In the genomic region with DNA sequence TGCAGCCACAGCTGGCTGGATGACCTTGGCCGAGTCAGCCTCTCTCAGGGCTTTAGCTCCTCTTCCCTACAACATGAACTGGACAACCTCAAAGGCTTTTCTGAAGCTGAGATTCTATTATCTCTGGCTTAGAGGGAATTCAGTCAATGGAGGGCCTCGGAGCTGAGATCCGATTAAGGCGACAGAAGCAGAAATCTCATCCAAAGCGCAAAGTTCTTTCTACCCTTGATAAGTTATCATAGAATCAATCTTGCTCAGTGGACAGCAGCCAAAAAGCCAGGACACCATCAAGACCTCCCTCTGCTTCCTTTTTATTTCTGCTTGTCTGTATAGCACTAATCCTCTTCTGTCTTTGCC, we compare ENCODE assay signal across 20 mouse cellular contexts.
A peak's percentile ranks its signal among the peaks of the same experiment; 100 is the strongest.
DNase-seq lines count a peak whose midpoint lies in the region; ATAC-seq lines count a peak whose summit lies in the region.
"Had no signal": no experiment of that assay in that cellular context is flagged by ENCODE, and none has a peak within 500 bp of the region (broad histone marks: within the 10 kb centered on the region; RNA-seq: fewer than 3 reads in every experiment).

No protein-coding gene starts in this region.

- no peaks in the 10 kb centered on the region for H3K9me3 ChIP-seq in forebrain, embryonic 11.5 days (ENCODE audit: control insufficient read depth, low read length)
- H3K9me3 ChIP-seq in forebrain, embryonic 16.5 days (ENCODE audit: control insufficient read depth, low read length): no peaks in the 10 kb centered on the region
- H3K9me3 ChIP-seq in hindbrain, embryonic 12.5 days (replicated peaks): no peaks in the 10 kb centered on the region
- no peaks in the 10 kb centered on the region for H3K9me3 ChIP-seq in midbrain, embryonic 12.5 days
- no peaks in the 10 kb centered on the region for H3K9me3 ChIP-seq in embryonic facial prominence, embryonic 10.5 days
- H3K9me3 ChIP-seq: heart, embryonic 12.5 days; neural tube, embryonic 15.5 days; stomach, embryonic 15.5 days had no signal

- H3K4me3 ChIP-seq in forebrain, embryonic 11.5 days (ENCODE audit: low read depth, low read length): no peak overlapping the region
- no peak overlapping the region for H3K4me3 ChIP-seq in forebrain, embryonic 16.5 days (replicated peaks; ENCODE audit: low read length)
- no peak overlapping the region for H3K4me3 ChIP-seq in hindbrain, embryonic 12.5 days
- no peak overlapping the region for H3K4me3 ChIP-seq in midbrain, embryonic 12.5 days
- no peak overlapping the region for H3K4me3 ChIP-seq in embryonic facial prominence, embryonic 10.5 days
- H3K4me3 ChIP-seq: heart, embryonic 12.5 days; megakaryocyte, embryonic 14.5 days; neural tube, embryonic 15.5 days; stomach, embryonic 15.5 days had no signal

- DNase-seq in forebrain, embryonic 11.5 days (ENCODE audit: low spot score): no peak
- DNase-seq in Muller cell, postnatal 12 days (ENCODE audit: inconsistent ontology term): peak; percentile 31
- DNase-seq in adrenal gland, postnatal 36 days: no peak
- no peak for DNase-seq in embryonic facial prominence, embryonic 10.5 days (ENCODE audit: low spot score)
- DNase-seq: cerebellum, adult 8-10 months; heart, postnatal 14 days; kidney, postnatal 10 days; lung, adult 2 months; thymus, adult 18-20 months; thymus, postnatal 4 days had no signal

- H3K9ac ChIP-seq in forebrain, embryonic 11.5 days (ENCODE audit: low read length): 0 out of 2 replicates have a peak overlapping the region, but pooled peaks have one; percentile 3
- H3K9ac ChIP-seq in forebrain, embryonic 16.5 days (replicated peaks; ENCODE audit: low read depth, low read length): no peak overlapping the region
- H3K9ac ChIP-seq in hindbrain, embryonic 12.5 days: no peak overlapping the region
- H3K9ac ChIP-seq in midbrain, embryonic 12.5 days (replicated peaks): no peak overlapping the region
- H3K9ac ChIP-seq: heart, embryonic 12.5 days; neural tube, embryonic 15.5 days; stomach, embryonic 15.5 days had no signal

- H3K4me2 ChIP-seq in forebrain, embryonic 11.5 days (ENCODE audit: low read depth, low read length, severe bottlenecking): no peak overlapping the region
- no peak overlapping the region for H3K4me2 ChIP-seq in forebrain, embryonic 16.5 days (ENCODE audit: low read length)
- no peak overlapping the region for H3K4me2 ChIP-seq in hindbrain, embryonic 12.5 days (replicated peaks)
- H3K4me2 ChIP-seq in midbrain, embryonic 12.5 days (replicated peaks): peak overlapping the region; percentile 19; the same call in 1 of the 2 replicates
- H3K4me2 ChIP-seq: heart, embryonic 12.5 days; liver, embryonic 11.5 days; neural tube, embryonic 15.5 days; stomach, embryonic 15.5 days had no signal

- ATAC-seq in forebrain, embryonic 11.5 days (replicated peaks; ENCODE audit: low FRiP score): no peak
- ATAC-seq in forebrain, embryonic 16.5 days: no peak
- ATAC-seq in hindbrain, embryonic 12.5 days (ENCODE audit: low FRiP score): no peak
- peak; percentile 40; the same call in 1 of the 2 replicates for ATAC-seq in midbrain, embryonic 12.5 days (ENCODE audit: low FRiP score, low read depth)
- ATAC-seq: inflammation-experienced regulatory T-cells, adult 6 months had no signal

- WGBS in forebrain, embryonic 11.5 days: 9% methylated on average over 5 of the region's 5 CpGs
- WGBS in forebrain, embryonic 16.5 days: 2% methylated on average over 5 of the region's 5 CpGs
- 31% methylated on average over 5 of the region's 5 CpGs for WGBS in hindbrain, embryonic 12.5 days
- WGBS in midbrain, embryonic 12.5 days: 9% methylated on average over 5 of the region's 5 CpGs
- WGBS in embryonic facial prominence, embryonic 10.5 days: 34% methylated on average over 5 of the region's 5 CpGs

- H3K27ac ChIP-seq in forebrain, embryonic 11.5 days (ENCODE audit: low read depth, low read length): peak overlapping the region; percentile 48; the same call in 1 of the 2 replicates
- H3K27ac ChIP-seq in forebrain, embryonic 16.5 days (ENCODE audit: low read length): no peak overlapping the region
- peak overlapping the region; percentile 55 for H3K27ac ChIP-seq in hindbrain, embryonic 12.5 days
- peak overlapping the region; percentile 55 for H3K27ac ChIP-seq in midbrain, embryonic 12.5 days (replicated peaks)
- H3K27ac ChIP-seq in embryonic facial prominence, embryonic 10.5 days (replicated peaks): no peak overlapping the region
- H3K27ac ChIP-seq: neural tube, embryonic 15.5 days; stomach, embryonic 15.5 days had no signal

- H3K36me3 ChIP-seq in forebrain, embryonic 11.5 days (ENCODE audit: control insufficient read depth, insufficient read depth, low read length): no peaks in the 10 kb centered on the region
- H3K36me3 ChIP-seq in forebrain, embryonic 16.5 days (ENCODE audit: control insufficient read depth, insufficient read depth): no peaks in the 10 kb centered on the region
- H3K36me3 ChIP-seq in hindbrain, embryonic 12.5 days: no peaks in the 10 kb centered on the region
- H3K36me3 ChIP-seq in midbrain, embryonic 12.5 days: no peaks in the 10 kb centered on the region
- no peaks in the 10 kb centered on the region for H3K36me3 ChIP-seq in embryonic facial prominence, embryonic 10.5 days (replicated peaks)
- H3K36me3 ChIP-seq: heart, embryonic 12.5 days; neural tube, embryonic 15.5 days; stomach, embryonic 15.5 days had no signal

- H3K4me1 ChIP-seq in forebrain, embryonic 11.5 days (replicated peaks; ENCODE audit: control insufficient read depth, insufficient read depth, low read length): peaks cover 16% of the 10 kb centered on the region
- peaks cover 15% of the 10 kb centered on the region for H3K4me1 ChIP-seq in forebrain, embryonic 16.5 days (replicated peaks; ENCODE audit: control insufficient read depth, insufficient read depth, low read length)
- H3K4me1 ChIP-seq in hindbrain, embryonic 12.5 days: peaks cover 27% of the 10 kb centered on the region
- H3K4me1 ChIP-seq in midbrain, embryonic 12.5 days: peaks cover 38% of the 10 kb centered on the region
- peaks cover 21% of the 10 kb centered on the region for H3K4me1 ChIP-seq in embryonic facial prominence, embryonic 10.5 days
- H3K4me1 ChIP-seq: heart, embryonic 12.5 days; megakaryocyte, embryonic 14.5 days; stomach, embryonic 15.5 days had no signal

- H3K27me3 ChIP-seq in forebrain, embryonic 11.5 days (ENCODE audit: control insufficient read depth, insufficient read depth, low read length): no peaks in the 10 kb centered on the region
- no peaks in the 10 kb centered on the region for H3K27me3 ChIP-seq in forebrain, embryonic 16.5 days (replicated peaks; ENCODE audit: control insufficient read depth, insufficient read depth, low read length)
- no peaks in the 10 kb centered on the region for H3K27me3 ChIP-seq in hindbrain, embryonic 12.5 days
- H3K27me3 ChIP-seq in midbrain, embryonic 12.5 days: no peaks in the 10 kb centered on the region; the same call in 1 of the 2 replicates
- H3K27me3 ChIP-seq in embryonic facial prominence, embryonic 10.5 days (replicated peaks; ENCODE audit: low read depth, poor library complexity, severe bottlenecking): no peaks in the 10 kb centered on the region
- H3K27me3 ChIP-seq: CH12.LX; heart, embryonic 12.5 days; megakaryocyte, embryonic 14.5 days; neural tube, embryonic 15.5 days; stomach, embryonic 15.5 days had no signal

Comparison
In these comparisons a context has a peak if more than half of its experiments do, and no peak if none do; other contexts are left out.
1. H3K27ac ChIP-seq: peak in forebrain, embryonic 11.5 days (single experiment), hindbrain, embryonic 12.5 days (single experiment) and midbrain, embryonic 12.5 days (single experiment); none in forebrain, embryonic 16.5 days (single experiment) and embryonic facial prominence, embryonic 10.5 days (single experiment).